Mouse (Mus musculus) intestine, embryonic 15.5 days (tissue): Measurements from ENCODE around the gene Bach1. TPM values are rescaled to one million over a fixed set of nuclear protein-coding genes. Genes with fewer than 3 reads are reported as not detected.

Experiments
- ATAC-seq: fragments of 200-750 bp; cut with Nextera tagmentation; 2 replicates; pipeline ENCODE4 v1.8.0; 2017; ENCODE audit warnings: moderate TSS enrichment, moderate library complexity
- H3K27ac ChIP-seq: fragments of 300-500 bp; sonication (generic); 2 replicates; pipeline ENCODE4 v1.5.1; 2015; ENCODE audit warnings: mild to moderate bottlenecking, inconsistent platforms
- H3K27me3 ChIP-seq: fragments of 300-500 bp; sonication (generic); replicated peaks from 2 replicates; pipeline ENCODE4 v1.6.1; 2015; ENCODE audit warnings: inconsistent platforms
- H3K36me3 ChIP-seq: fragments of 300-500 bp; sonication (generic); 2 replicates; pipeline ENCODE4 v1.6.1; 2015; ENCODE audit warnings: inconsistent platforms
- H3K4me1 ChIP-seq: fragments of 300-500 bp; sonication (generic); replicated peaks from 2 replicates; pipeline ENCODE4 v1.6.1; 2015; ENCODE audit warnings: inconsistent platforms
- H3K4me2 ChIP-seq: fragments of 300-500 bp; sonication (generic); replicated peaks from 2 replicates; pipeline ENCODE4 v1.6.1; 2015; ENCODE audit warnings: mild to moderate bottlenecking, inconsistent platforms
- H3K4me3 ChIP-seq: fragments of 300-500 bp; sonication (generic); replicated peaks from 2 replicates; pipeline ENCODE4 v1.5.1; 2015; ENCODE audit warnings: inconsistent platforms
- H3K9ac ChIP-seq: fragments of 300-500 bp; sonication (generic); 2 replicates; pipeline ENCODE4 v1.6.1; 2015; ENCODE audit warnings: inconsistent platforms
- H3K9me3 ChIP-seq: fragments of 300-500 bp; sonication (generic); 2 replicates; pipeline ENCODE4 v1.6.1; 2016; ENCODE audit warnings: inconsistent platforms
- WGBS: fragments of 180-500 bp; shearing (Covaris S2); methylation state at CpG from one replicate; pipeline ENCODE4 v1.1.7; 2015; 5-methylcytosine and 5-hydroxymethylcytosine counted together
- polyA plus RNA-seq: library from polyadenylated mRNA; unstranded; fragments of >200 nt; fragmentation: Nextera tagmentation; extraction: Ambion mirVana; gene quantifications from 2 replicates; pipeline ENCODE4 v1.2.1, GENCODE M21; 2015

The Bach1 gene
- polyA plus RNA-seq, 1 experiment from 2014 or later: 17.4 TPM

GRCm38 (mm10) chr16:87704225-87704624 lies 5.5 kb downstream of the Bach1 start:
- WGBS: 59% methylated on average over 5 of the region's 5 CpGs
- no peak overlapping the region for H3K4me3 ChIP-seq
- no peaks in the 10 kb centered on the region for H3K9me3 ChIP-seq
- ATAC-seq: no peak
- H3K27ac ChIP-seq: no peak overlapping the region
- no peaks in the 10 kb centered on the region for H3K27me3 ChIP-seq
- H3K4me1 ChIP-seq: peaks cover 47% of the 10 kb centered on the region
- no peak overlapping the region for H3K4me2 ChIP-seq
- no peak overlapping the region for H3K9ac ChIP-seq
- no peaks in the 10 kb centered on the region for H3K36me3 ChIP-seq

- no peaks in the 10 kb centered on the region for H3K36me3 ChIP-seq
- no peaks in the 10 kb centered on the region for H3K27me3 ChIP-seq
- peaks cover 42% of the 10 kb centered on the region for H3K4me1 ChIP-seq
- WGBS: 29% methylated on average over 19 of the region's 19 CpGs
- no peak overlapping the region for H3K27ac ChIP-seq
- no peak overlapping the region for H3K9ac ChIP-seq
- H3K9me3 ChIP-seq: no peaks in the 10 kb centered on the region
- peak; percentile 67 for ATAC-seq
- peak overlapping the region; percentile 16 for H3K4me2 ChIP-seq
- no peak overlapping the region for H3K4me3 ChIP-seq
Observed at GRCm38 (mm10) chr16:87705892-87706589, 7.3 kb downstream of the Bach1 start.

- H3K4me1 ChIP-seq: peaks cover 46% of the 10 kb centered on the region
- H3K36me3 ChIP-seq: no peaks in the 10 kb centered on the region
- H3K4me3 ChIP-seq: no peak overlapping the region
- WGBS: 64% methylated on average over 4 of the region's 4 CpGs
- no peak overlapping the region for H3K4me2 ChIP-seq
- H3K9ac ChIP-seq: no peak overlapping the region
- ATAC-seq: no peak
- H3K9me3 ChIP-seq: no peaks in the 10 kb centered on the region
- H3K27me3 ChIP-seq: no peaks in the 10 kb centered on the region
- H3K27ac ChIP-seq: no peak overlapping the region
Observed at GRCm38 (mm10) chr16:87707335-87707734, 8.6 kb downstream of the Bach1 start.

- Histone ChIP-seq H3K36me3 (no peaks in the 10 kb centered on the region), H3K4me1 (peaks cover 49% of the 10 kb centered on the region), H3K9ac (no peak overlapping the region), H3K4me2 (no peak overlapping the region), H3K4me3 (no peak overlapping the region), H3K27ac (no peak overlapping the region), H3K27me3 (no peaks in the 10 kb centered on the region), H3K9me3 (no peaks in the 10 kb centered on the region)
- no peak for ATAC-seq
- 63% methylated on average over 5 of the region's 5 CpGs for WGBS
Observed at GRCm38 (mm10) chr16:87708570-87708969, 9.8 kb downstream of the Bach1 start.

- no peaks in the 10 kb centered on the region for H3K9me3 ChIP-seq
- H3K4me1 ChIP-seq: peaks cover 49% of the 10 kb centered on the region
- H3K4me3 ChIP-seq: no peak overlapping the region
- WGBS: 31% methylated on average over 5 of the region's 5 CpGs
- H3K9ac ChIP-seq: no peak overlapping the region
- no peaks in the 10 kb centered on the region for H3K36me3 ChIP-seq
- no peak for ATAC-seq
- no peak overlapping the region for H3K4me2 ChIP-seq
- no peaks in the 10 kb centered on the region for H3K27me3 ChIP-seq
- no peak overlapping the region for H3K27ac ChIP-seq
Observed at GRCm38 (mm10) chr16:87709144-87709543, 10.4 kb downstream of the Bach1 start.

- ATAC-seq: no peak
- Histone ChIP-seq H3K36me3 (no peaks in the 10 kb centered on the region), H3K27ac (no peak overlapping the region), H3K27me3 (no peaks in the 10 kb centered on the region), H3K9ac (no peak overlapping the region), H3K4me1 (peaks cover 43% of the 10 kb centered on the region), H3K4me2 (no peak overlapping the region), H3K9me3 (no peaks in the 10 kb centered on the region), H3K4me3 (no peak overlapping the region)
- WGBS: 94% methylated on average over 9 of the region's 9 CpGs
Observed at GRCm38 (mm10) chr16:87709971-87710370, 11.2 kb downstream of the Bach1 start.

GRCm38 (mm10) chr16:87711961-87712360 lies 13.2 kb downstream of the Bach1 start:
- 73% methylated on average over 2 of the region's 2 CpGs for WGBS
- no peak overlapping the region for H3K27ac ChIP-seq
- peaks cover 36% of the 10 kb centered on the region for H3K4me1 ChIP-seq
- no peak overlapping the region for H3K9ac ChIP-seq
- no peak overlapping the region for H3K4me3 ChIP-seq
- ATAC-seq: no peak
- H3K4me2 ChIP-seq: no peak overlapping the region
- no peaks in the 10 kb centered on the region for H3K9me3 ChIP-seq
- no peaks in the 10 kb centered on the region for H3K36me3 ChIP-seq
- no peaks in the 10 kb centered on the region for H3K27me3 ChIP-seq

- 65% methylated on average over 18 of the region's 18 CpGs for WGBS
- H3K4me2 ChIP-seq: 0 out of 2 replicates have a peak overlapping the region, but pooled peaks have one; percentile 1
- H3K27me3 ChIP-seq: no peaks in the 10 kb centered on the region
- H3K4me3 ChIP-seq: no peak overlapping the region
- no peaks in the 10 kb centered on the region for H3K36me3 ChIP-seq
- ATAC-seq: peak; percentile 76
- H3K4me1 ChIP-seq: peaks cover 32% of the 10 kb centered on the region
- H3K27ac ChIP-seq: no peak overlapping the region
- H3K9me3 ChIP-seq: no peaks in the 10 kb centered on the region
- H3K9ac ChIP-seq: no peak overlapping the region
Observed at GRCm38 (mm10) chr16:87712986-87713693, 14.4 kb downstream of the Bach1 start.

GRCm38 (mm10) chr16:87714550-87714949 lies 15.8 kb downstream of the Bach1 start:
- no peaks in the 10 kb centered on the region for H3K9me3 ChIP-seq
- H3K27me3 ChIP-seq: no peaks in the 10 kb centered on the region
- no peak overlapping the region for H3K9ac ChIP-seq
- H3K27ac ChIP-seq: no peak overlapping the region
- ATAC-seq: no peak
- 88% methylated on average over 9 of the region's 9 CpGs for WGBS
- no peak overlapping the region for H3K4me2 ChIP-seq
- peaks cover 23% of the 10 kb centered on the region; the same call in 1 of the 2 replicates for H3K4me1 ChIP-seq
- peaks cover 4% of the 10 kb centered on the region; the same call in 1 of the 2 replicates for H3K36me3 ChIP-seq
- no peak overlapping the region for H3K4me3 ChIP-seq

GRCm38 (mm10) chr16:87715221-87715620 lies 16.5 kb downstream of the Bach1 start:
- no peak for ATAC-seq
- Histone ChIP-seq H3K36me3 (peaks cover 11% of the 10 kb centered on the region; the same call in 1 of the 2 replicates), H3K4me2 (no peak overlapping the region), H3K27me3 (no peaks in the 10 kb centered on the region), H3K4me1 (peaks cover 23% of the 10 kb centered on the region; the same call in 1 of the 2 replicates), H3K4me3 (no peak overlapping the region), H3K9me3 (no peaks in the 10 kb centered on the region), H3K27ac (no peak overlapping the region), H3K9ac (no peak overlapping the region)
- 85% methylated on average over 16 of the region's 16 CpGs for WGBS

GRCm38 (mm10) chr16:87716269-87716668 lies 17.5 kb downstream of the Bach1 start:
- Histone ChIP-seq H3K4me3 (no peak overlapping the region), H3K36me3 (peaks cover 11% of the 10 kb centered on the region; the same call in 1 of the 2 replicates), H3K9ac (no peak overlapping the region), H3K4me2 (no peak overlapping the region), H3K4me1 (peaks cover 23% of the 10 kb centered on the region; the same call in 1 of the 2 replicates), H3K27me3 (no peaks in the 10 kb centered on the region), H3K9me3 (no peaks in the 10 kb centered on the region), H3K27ac (no peak overlapping the region)
- WGBS: 53% methylated on average over 11 of the region's 11 CpGs
- ATAC-seq: no peak

GRCm38 (mm10) chr16:87717046-87717660 lies 18.4 kb downstream of the Bach1 start:
- 64% methylated on average over 5 of the region's 5 CpGs for WGBS
- no peak overlapping the region for H3K9ac ChIP-seq
- H3K4me1 ChIP-seq: peaks cover 21% of the 10 kb centered on the region; the same call in 1 of the 2 replicates
- no peak overlapping the region for H3K4me2 ChIP-seq
- peaks cover 15% of the 10 kb centered on the region; the same call in 1 of the 2 replicates for H3K36me3 ChIP-seq
- H3K9me3 ChIP-seq: no peaks in the 10 kb centered on the region
- no peak overlapping the region for H3K4me3 ChIP-seq
- H3K27ac ChIP-seq: no peak overlapping the region
- ATAC-seq: no peak
- no peaks in the 10 kb centered on the region for H3K27me3 ChIP-seq
